Mouse (Mus musculus): Measurements from ENCODE around the gene Pitpnc1.

- no peak for TF ChIP-seq POLR2A (IDR thresholded peaks at IDR 0.05; ENCODE audit: insufficient read length, low read depth)
- no peak for TF ChIP-seq TCF3 (IDR thresholded peaks at IDR 0.05; ENCODE audit: insufficient read length, low read depth)
- TF ChIP-seq TCF12 (IDR thresholded peaks at IDR 0.05; ENCODE audit: insufficient read depth, poor library complexity, severe bottlenecking): no peak
- TF ChIP-seq SRF (IDR thresholded peaks at IDR 0.05; ENCODE audit: control insufficient read depth, insufficient read length, low read depth): no peak
- no peak for TF ChIP-seq MYOG (IDR thresholded peaks at IDR 0.05; ENCODE audit: control insufficient read depth in 1 of 3, insufficient read depth in 1 of 3, insufficient read length in 2 of 3, low read depth in 2 of 3)
- no peak for TF ChIP-seq E2F4 (IDR thresholded peaks at IDR 0.05; ENCODE audit: insufficient read depth)
- no peak for TF ChIP-seq MYOD1 (IDR thresholded peaks at IDR 0.05; ENCODE audit: control insufficient read depth in 1 of 3, insufficient read length in 2 of 3, low read depth in 2 of 3)
- TF ChIP-seq CEBPB (IDR thresholded peaks at IDR 0.05; ENCODE audit: insufficient read depth, poor library complexity, severe bottlenecking): no peak
- TF ChIP-seq MAX (IDR thresholded peaks at IDR 0.05; ENCODE audit: low read depth): no peak
- TF ChIP-seq USF1 (IDR thresholded peaks at IDR 0.05; ENCODE audit: low read depth): no peak
- TF ChIP-seq POLR2AphosphoS2 (IDR thresholded peaks at IDR 0.05; ENCODE audit: insufficient read length, low read depth): no peak
These were observed 174.3 kb downstream of the Pitpnc1 start for GRCm38 (mm10) chr11:107296176-107296575.
